Mouse (Mus musculus): ENCODE results near the gene Atp2c2. TPM values are rescaled to one million over a fixed set of nuclear protein-coding genes. Genes with fewer than 3 reads are reported as not detected.
A peak's percentile ranks its signal among the peaks of the same experiment; 100 is the strongest.

Gene Atp2c2
- polyA plus RNA-seq, 1 experiment from 2014 or later, result 6.8 TPM

GRCm38 (mm10) chr8:119694696-119695095, 5.1 kb upstream of the Atp2c2 start:
- Histone ChIP-seq H3K4me1 (ENCODE audit: control insufficient read depth, insufficient read depth, low read length) (0 out of 2 replicates have a peak, but pooled peaks cover 7% of the 10 kb centered on the region), H3K9ac (ENCODE audit: low read depth, low read length) (no peak overlapping the region), H3K4me3 (ENCODE audit: low read length) (no peak overlapping the region), H3K4me2 (ENCODE audit: low read depth, low read length) (no peak overlapping the region), H3K27me3 (replicated peaks; ENCODE audit: control insufficient read depth, insufficient read depth, low read length) (peaks cover 4% of the 10 kb centered on the region; the same call in 1 of the 2 replicates), H3K36me3 (ENCODE audit: control insufficient read depth, insufficient read depth, low read length) (no peaks in the 10 kb centered on the region), H3K27ac (ENCODE audit: low read length) (no peak overlapping the region), H3K9me3 (ENCODE audit: control insufficient read depth, low read length) (no peaks in the 10 kb centered on the region)
- WGBS, result 63% methylated on average over 7 of the region's 7 CpGs
- no peak for ATAC-seq

GRCm38 (mm10) chr8:119697163-119697562, 2.6 kb upstream of the Atp2c2 start:
- Histone ChIP-seq H3K27me3 (replicated peaks; ENCODE audit: control insufficient read depth, insufficient read depth, low read length) (peaks cover 7% of the 10 kb centered on the region), H3K4me1 (ENCODE audit: control insufficient read depth, insufficient read depth, low read length) (peaks cover 7% of the 10 kb centered on the region; the same call in 1 of the 2 replicates), H3K27ac (ENCODE audit: low read length) (no peak overlapping the region), H3K9me3 (ENCODE audit: control insufficient read depth, low read length) (no peaks in the 10 kb centered on the region), H3K9ac (ENCODE audit: low read depth, low read length) (no peak overlapping the region), H3K4me3 (ENCODE audit: low read length) (no peak overlapping the region), H3K4me2 (ENCODE audit: low read depth, low read length) (no peak overlapping the region), H3K36me3 (ENCODE audit: control insufficient read depth, insufficient read depth, low read length) (no peaks in the 10 kb centered on the region)
- WGBS, result 88% methylated on average over 2 of the region's 2 CpGs
- no peak for ATAC-seq

GRCm38 (mm10) chr8:119698960-119699359, 849 bp upstream of the Atp2c2 start:
- Histone ChIP-seq H3K4me3 (ENCODE audit: low read length) (peak overlapping the region; percentile 42), H3K27ac (ENCODE audit: low read length) (no peak overlapping the region), H3K27me3 (replicated peaks; ENCODE audit: control insufficient read depth, insufficient read depth, low read length) (peaks cover 7% of the 10 kb centered on the region), H3K9me3 (ENCODE audit: control insufficient read depth, low read length) (no peaks in the 10 kb centered on the region), H3K36me3 (ENCODE audit: control insufficient read depth, insufficient read depth, low read length) (no peaks in the 10 kb centered on the region), H3K9ac (ENCODE audit: low read depth, low read length) (peak overlapping the region; percentile 53), H3K4me2 (ENCODE audit: low read depth, low read length) (peak overlapping the region; percentile 59), H3K4me1 (ENCODE audit: control insufficient read depth, insufficient read depth, low read length) (peaks cover 7% of the 10 kb centered on the region; the same call in 1 of the 2 replicates)
- WGBS, result 3% methylated on average over 12 of the region's 12 CpGs
- peak; percentile 29 for ATAC-seq

- H3K27me3 ChIP-seq (replicated peaks; ENCODE audit: control insufficient read depth, insufficient read depth, low read length), result peaks cover 7% of the 10 kb centered on the region
- ATAC-seq, result no peak
- H3K4me2 ChIP-seq (ENCODE audit: low read depth, low read length), result no peak overlapping the region
- no peak overlapping the region for H3K9ac ChIP-seq (ENCODE audit: low read depth, low read length)
- WGBS, result 41% methylated on average over 7 of the region's 7 CpGs
- H3K4me3 ChIP-seq (ENCODE audit: low read length), result no peak overlapping the region
- H3K36me3 ChIP-seq (ENCODE audit: control insufficient read depth, insufficient read depth, low read length), result no peaks in the 10 kb centered on the region
- no peaks in the 10 kb centered on the region for H3K9me3 ChIP-seq (ENCODE audit: control insufficient read depth, low read length)
- H3K4me1 ChIP-seq (ENCODE audit: control insufficient read depth, insufficient read depth, low read length), result peaks cover 9% of the 10 kb centered on the region; the same call in 1 of the 2 replicates
- no peak overlapping the region for H3K27ac ChIP-seq (ENCODE audit: low read length)
Observed at GRCm38 (mm10) chr8:119702965-119703364, 3.2 kb downstream of the Atp2c2 start.

- Histone ChIP-seq H3K9ac (ENCODE audit: low read depth, low read length) (no peak overlapping the region), H3K27me3 (replicated peaks; ENCODE audit: control insufficient read depth, insufficient read depth, low read length) (no peaks in the 10 kb centered on the region), H3K27ac (ENCODE audit: low read length) (no peak overlapping the region), H3K4me2 (ENCODE audit: low read depth, low read length) (no peak overlapping the region), H3K4me1 (ENCODE audit: control insufficient read depth, insufficient read depth, low read length) (peaks cover 9% of the 10 kb centered on the region), H3K36me3 (ENCODE audit: control insufficient read depth, insufficient read depth, low read length) (no peaks in the 10 kb centered on the region), H3K9me3 (ENCODE audit: control insufficient read depth, low read length) (no peaks in the 10 kb centered on the region), H3K4me3 (ENCODE audit: low read length) (no peak overlapping the region)
- ATAC-seq, result no peak
- 87% methylated on average over 9 of the region's 9 CpGs for WGBS
Observed at GRCm38 (mm10) chr8:119707146-119707545, 7.3 kb downstream of the Atp2c2 start.

- Histone ChIP-seq H3K27ac (ENCODE audit: low read length) (no peak overlapping the region), H3K4me3 (ENCODE audit: low read length) (no peak overlapping the region), H3K4me1 (ENCODE audit: control insufficient read depth, insufficient read depth, low read length) (peaks cover 9% of the 10 kb centered on the region; the same call in 1 of the 2 replicates), H3K27me3 (replicated peaks; ENCODE audit: control insufficient read depth, insufficient read depth, low read length) (no peaks in the 10 kb centered on the region), H3K4me2 (ENCODE audit: low read depth, low read length) (no peak overlapping the region), H3K9me3 (ENCODE audit: control insufficient read depth, low read length) (no peaks in the 10 kb centered on the region), H3K36me3 (ENCODE audit: control insufficient read depth, insufficient read depth, low read length) (no peaks in the 10 kb centered on the region), H3K9ac (ENCODE audit: low read depth, low read length) (no peak overlapping the region)
- 91% methylated on average over 8 of the region's 8 CpGs for WGBS
- ATAC-seq, result no peak
Observed at GRCm38 (mm10) chr8:119708471-119708870, 8.7 kb downstream of the Atp2c2 start.

GRCm38 (mm10) chr8:119708878-119709702, 9.3 kb downstream of the Atp2c2 start:
- Histone ChIP-seq H3K9ac (ENCODE audit: low read depth, low read length) (no peak overlapping the region), H3K4me3 (ENCODE audit: low read length) (no peak overlapping the region), H3K36me3 (ENCODE audit: control insufficient read depth, insufficient read depth, low read length) (no peaks in the 10 kb centered on the region), H3K27ac (ENCODE audit: low read length) (0 out of 2 replicates have a peak overlapping the region, but pooled peaks have one; percentile 12), H3K27me3 (replicated peaks; ENCODE audit: control insufficient read depth, insufficient read depth, low read length) (no peaks in the 10 kb centered on the region), H3K4me2 (ENCODE audit: low read depth, low read length) (no peak overlapping the region), H3K9me3 (ENCODE audit: control insufficient read depth, low read length) (no peaks in the 10 kb centered on the region), H3K4me1 (ENCODE audit: control insufficient read depth, insufficient read depth, low read length) (peaks cover 9% of the 10 kb centered on the region; the same call in 1 of the 2 replicates)
- ATAC-seq, result peak; percentile 43
- WGBS, result 61% methylated on average over 14 of the region's 14 CpGs

- no peaks in the 10 kb centered on the region for H3K9me3 ChIP-seq (ENCODE audit: control insufficient read depth, low read length)
- peaks cover 11% of the 10 kb centered on the region for H3K4me1 ChIP-seq (ENCODE audit: control insufficient read depth, insufficient read depth, low read length)
- no peak overlapping the region for H3K4me3 ChIP-seq (ENCODE audit: low read length)
- 0 out of 2 replicates have a peak overlapping the region, but pooled peaks have one; percentile 12 for H3K27ac ChIP-seq (ENCODE audit: low read length)
- H3K27me3 ChIP-seq (replicated peaks; ENCODE audit: control insufficient read depth, insufficient read depth, low read length), result no peaks in the 10 kb centered on the region
- ATAC-seq, result peak; percentile 41
- H3K4me2 ChIP-seq (ENCODE audit: low read depth, low read length), result no peak overlapping the region
- H3K9ac ChIP-seq (ENCODE audit: low read depth, low read length), result no peak overlapping the region
- no peaks in the 10 kb centered on the region for H3K36me3 ChIP-seq (ENCODE audit: control insufficient read depth, insufficient read depth, low read length)
- WGBS, result 75% methylated on average over 11 of the region's 11 CpGs
Observed at GRCm38 (mm10) chr8:119709703-119710093, 9.9 kb downstream of the Atp2c2 start.

GRCm38 (mm10) chr8:119712226-119712625, 12.4 kb downstream of the Atp2c2 start:
- no peak overlapping the region for H3K9ac ChIP-seq (ENCODE audit: low read depth, low read length)
- H3K27ac ChIP-seq (ENCODE audit: low read length), result no peak overlapping the region
- H3K4me1 ChIP-seq (ENCODE audit: control insufficient read depth, insufficient read depth, low read length), result peaks cover 26% of the 10 kb centered on the region
- no peaks in the 10 kb centered on the region for H3K27me3 ChIP-seq (replicated peaks; ENCODE audit: control insufficient read depth, insufficient read depth, low read length)
- WGBS, result 62% methylated on average over 6 of the region's 6 CpGs
- H3K4me3 ChIP-seq (ENCODE audit: low read length), result no peak overlapping the region
- H3K9me3 ChIP-seq (ENCODE audit: control insufficient read depth, low read length), result no peaks in the 10 kb centered on the region
- no peaks in the 10 kb centered on the region for H3K36me3 ChIP-seq (ENCODE audit: control insufficient read depth, insufficient read depth, low read length)
- no peak for ATAC-seq
- H3K4me2 ChIP-seq (ENCODE audit: low read depth, low read length), result no peak overlapping the region
